Comparison of ENCODE assay signal across 50 mouse cellular contexts in the genomic region with DNA sequence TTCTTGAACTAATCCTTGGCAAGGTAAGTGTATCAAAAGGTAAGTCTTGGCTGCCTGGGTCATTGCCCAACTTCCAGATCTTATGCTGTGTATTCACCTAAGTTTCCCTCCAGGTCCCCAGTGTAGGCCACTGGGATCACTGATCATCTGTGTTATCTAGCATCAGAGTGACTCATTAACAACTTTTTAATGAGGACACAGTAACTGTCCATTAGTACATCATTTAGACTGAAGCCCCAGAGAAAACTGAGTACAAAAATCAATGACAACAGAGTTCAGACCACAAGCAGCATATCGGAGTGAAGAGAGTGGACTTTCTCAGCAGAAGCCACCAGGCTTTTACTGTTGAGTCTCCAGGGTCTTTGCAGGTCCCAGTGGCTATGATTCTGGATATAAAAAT. TPM values are rescaled to one million over a fixed set of nuclear protein-coding genes. Genes with fewer than 3 reads are reported as not detected.
"Had no signal": no experiment of that assay in that cellular context is flagged by ENCODE, and none has a peak within 500 bp of the region (broad histone marks: within the 10 kb centered on the region; RNA-seq: fewer than 3 reads in every experiment).

A gene (plus strand): TSS at position 301 of the 400 bp plus-strand sequence.

- H3K27me3 ChIP-seq: heart, embryonic 12.5 days; heart, embryonic 13.5 days; heart, embryonic 15.5 days; hindbrain, embryonic 12.5 days; hindbrain, embryonic 13.5 days; hindbrain, embryonic 15.5 days; intestine, embryonic 15.5 days; kidney, embryonic 15.5 days had no signal

- DNase-seq: heart, postnatal 14 days; heart, postnatal 36 days; heart, postnatal 4 days; kidney, adult 11 months; kidney, adult 18-20 months; kidney, adult 2 months; kidney, adult 8-10 months; kidney, adult 9 months; kidney, postnatal 10 days; kidney, postnatal 14 days; kidney, postnatal 25 days; kidney, postnatal 36 days; kidney, postnatal 4 days; layer of hippocampus, adult 9-11 months; layer of hippocampus, postnatal 36 days had no signal

- ATAC-seq: hindbrain, embryonic 16.5 days; hindbrain, postnatal 0 days; inflammation-experienced regulatory T-cells, adult 6 months; intestine, embryonic 15.5 days; intestine, embryonic 16.5 days; intestine, postnatal 0 days had no signal

- H3K36me3 ChIP-seq: heart, embryonic 12.5 days; heart, embryonic 13.5 days; heart, embryonic 15.5 days; hindbrain, embryonic 10.5 days; hindbrain, embryonic 12.5 days; hindbrain, embryonic 13.5 days; hindbrain, embryonic 15.5 days; intestine, embryonic 15.5 days; kidney, embryonic 15.5 days had no signal

- H3K9me3 ChIP-seq: heart, embryonic 12.5 days; heart, embryonic 13.5 days; heart, embryonic 15.5 days; hindbrain, embryonic 10.5 days; hindbrain, embryonic 12.5 days; hindbrain, embryonic 13.5 days; hindbrain, embryonic 15.5 days; intestine, embryonic 15.5 days; kidney, embryonic 15.5 days had no signal

- H3K4me3 ChIP-seq: heart, embryonic 12.5 days; heart, embryonic 13.5 days; heart, embryonic 15.5 days; hindbrain, embryonic 10.5 days; hindbrain, embryonic 12.5 days; hindbrain, embryonic 13.5 days; hindbrain, embryonic 15.5 days; intestine, embryonic 15.5 days; kidney, embryonic 15.5 days; layer of hippocampus, adult 2 months; left cerebral cortex, adult 2 months had no signal

- H3K4me1 ChIP-seq: heart, embryonic 12.5 days; heart, embryonic 13.5 days; heart, embryonic 15.5 days; hindbrain, embryonic 10.5 days; hindbrain, embryonic 12.5 days; hindbrain, embryonic 13.5 days; hindbrain, embryonic 15.5 days; intestine, embryonic 15.5 days; kidney, embryonic 15.5 days had no signal

RNA-seq across cellular contexts. Expression of the gene that starts here (rescaled TPM):
- total RNA-seq: heart, postnatal 14 days; heart, postnatal 25 days; heart, postnatal 36 days; heart, postnatal 4 days; hematopoietic stem cell, adult 5-6 weeks; hindbrain, postnatal 0 days; layer of hippocampus, adult 18-20 months; layer of hippocampus, adult 2 months; layer of hippocampus, adult 8-10 months; layer of hippocampus, postnatal 10 days; layer of hippocampus, postnatal 14 days; layer of hippocampus, postnatal 25 days; layer of hippocampus, postnatal 36 days; left cerebral cortex, adult 18-20 months; left cerebral cortex, adult 2 months; left cerebral cortex, adult 8-10 months had no signal
- polyA plus RNA-seq: heart, embryonic 11.5 days; heart, embryonic 12.5 days; heart, embryonic 13.5 days; heart, embryonic 14.5 days; heart, embryonic 15.5 days; heart, embryonic 16.5 days; heart, postnatal 0 days; hindbrain, embryonic 10.5 days; hindbrain, embryonic 11.5 days; hindbrain, embryonic 12.5 days; hindbrain, embryonic 13.5 days; hindbrain, embryonic 14.5 days; hindbrain, embryonic 15.5 days; hindbrain, embryonic 16.5 days; hindbrain, postnatal 0 days; inflammation-experienced regulatory T-cells, adult 6 months; intestine, embryonic 14.5 days; intestine, embryonic 15.5 days; intestine, embryonic 16.5 days; intestine, postnatal 0 days; kidney, adult 2 months; kidney, embryonic 14.5 days; kidney, embryonic 15.5 days; kidney, embryonic 16.5 days; kidney, postnatal 0 days had no signal
